Mouse (Mus musculus) liver, embryonic 16.5 days (tissue): Measurements from ENCODE around the gene Dock2. TPM values are rescaled to one million over a fixed set of nuclear protein-coding genes. Genes with fewer than 3 reads are reported as not detected.

Experiments used
- ATAC-seq: fragments of 200-750 bp; cut with Nextera tagmentation; 2 replicates; pipeline ENCODE4 v1.8.0; 2017; ENCODE audit warnings: low read depth, mild to moderate bottlenecking, moderate number of reproducible peaks, moderate library complexity
- H3K27ac ChIP-seq: fragments of 300-500 bp; sonication (generic); 2 replicates; pipeline ENCODE4 v1.5.1; 2014; ENCODE audit warnings: mild to moderate bottlenecking, low read length
- H3K27me3 ChIP-seq: fragments of 300-500 bp; sonication (generic); 2 replicates; pipeline ENCODE4 v1.6.1; 2014; ENCODE audit warnings: low read depth, low read length, mixed read lengths; ENCODE audit not compliant: control insufficient read depth, insufficient read depth
- H3K36me3 ChIP-seq: fragments of 300-500 bp; sonication (generic); 2 replicates; pipeline ENCODE4 v1.6.1; 2014; ENCODE audit warnings: mild to moderate bottlenecking; ENCODE audit not compliant: control insufficient read depth, insufficient read depth
- H3K4me1 ChIP-seq: fragments of 300-500 bp; sonication (generic); 2 replicates; pipeline ENCODE4 v1.6.1; 2014; ENCODE audit warnings: low read depth, low read length, mixed read lengths; ENCODE audit not compliant: control insufficient read depth
- H3K4me2 ChIP-seq: fragments of 300-500 bp; sonication (generic); 2 replicates; pipeline ENCODE4 v1.6.1; 2014; ENCODE audit warnings: low read depth, low read length, mixed read lengths
- H3K4me3 ChIP-seq: fragments of 300-500 bp; sonication (generic); 2 replicates; pipeline ENCODE4 v1.5.1; 2014; ENCODE audit warnings: low read depth, mild to moderate bottlenecking, low read length
- H3K9ac ChIP-seq: fragments of 300-500 bp; sonication (generic); 2 replicates; pipeline ENCODE4 v1.6.1; 2014; ENCODE audit warnings: low read depth, low read length
- H3K9me3 ChIP-seq: fragments of 300-500 bp; sonication (generic); replicated peaks from 2 replicates; pipeline ENCODE4 v1.6.1; 2016; ENCODE audit warnings: low read length; ENCODE audit not compliant: control insufficient read depth
- WGBS: fragments of 180-500 bp; shearing (Covaris S2); extraction: QIAGEN DNeasy Blood & Tissue Kit; methylation state at CpG from one replicate; pipeline ENCODE4 v1.1.7; 2014; ENCODE audit not compliant: insufficient replicate concordance; 5-methylcytosine and 5-hydroxymethylcytosine counted together
- polyA plus RNA-seq: library from polyadenylated mRNA; unstranded; fragments of >200 nt; fragmentation: Nextera tagmentation; extraction: Ambion mirVana; gene quantifications from 2 replicates; pipeline ENCODE4 v1.2.1, GENCODE M21; 2015

The Dock2 gene
- polyA plus RNA-seq, 1 experiment from 2014 or later = 5.3 TPM

DNA sequence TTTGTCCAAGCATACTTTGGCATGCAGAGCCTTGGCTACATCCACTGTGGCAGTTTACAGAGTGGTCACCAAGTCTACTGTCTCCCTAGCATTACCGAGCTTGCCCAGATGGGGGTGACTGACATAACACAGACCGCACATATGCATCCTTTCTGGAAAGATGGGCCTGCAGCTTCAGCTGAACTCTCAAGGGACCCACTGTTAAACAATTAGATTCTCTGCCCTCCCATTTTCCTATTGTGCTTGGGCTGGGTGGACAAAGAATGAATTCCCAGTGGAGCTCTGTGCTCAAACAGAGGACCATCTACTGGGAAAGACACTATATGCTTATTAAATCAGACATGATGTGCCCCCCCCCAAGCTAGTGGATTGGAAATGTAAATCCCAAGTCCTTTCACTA is 9.1 kb downstream of the Dock2 start:
- Histone ChIP-seq H3K27me3 (no peaks in the 10 kb centered on the region), H3K9me3 (no peaks in the 10 kb centered on the region), H3K27ac (no peak overlapping the region), H3K36me3 (no peaks in the 10 kb centered on the region), H3K4me2 (no peak overlapping the region), H3K4me3 (no peak overlapping the region), H3K9ac (no peak overlapping the region), H3K4me1 (no peaks in the 10 kb centered on the region; the same call in 1 of the 2 replicates)
- 63% methylated on average over 2 of the region's 2 CpGs for WGBS
- no peak for ATAC-seq

DNA sequence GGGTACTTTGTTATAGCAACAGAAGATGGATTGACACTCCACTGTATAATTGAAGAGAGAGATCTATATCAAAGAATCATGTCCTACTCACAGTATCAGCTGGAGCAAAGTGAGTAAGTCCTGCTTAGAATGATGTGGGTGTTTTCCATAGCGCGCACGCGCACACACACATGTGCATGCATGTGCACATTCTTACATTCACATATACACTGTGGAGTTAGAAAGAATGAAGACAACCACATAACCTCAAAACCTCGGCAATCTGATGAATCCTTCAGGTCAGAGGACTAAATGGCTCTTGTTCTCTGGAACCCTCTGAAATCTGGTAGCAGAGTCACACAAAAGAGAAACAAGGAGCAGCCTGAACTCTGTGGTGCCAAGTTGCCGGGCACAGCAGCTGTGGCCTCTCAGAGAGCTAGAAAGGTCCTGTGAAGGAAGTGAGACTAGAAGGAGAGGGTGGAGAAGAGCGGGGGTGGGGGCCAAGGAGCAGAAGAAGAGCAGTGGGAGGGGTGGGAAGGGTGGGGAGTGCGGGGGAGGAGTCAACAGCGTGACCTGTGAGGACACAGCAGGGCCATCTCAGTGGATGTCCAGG is 10.3 kb downstream of the Dock2 start:
- Histone ChIP-seq H3K9ac (no peak overlapping the region), H3K27me3 (no peaks in the 10 kb centered on the region), H3K4me1 (no peaks in the 10 kb centered on the region; the same call in 1 of the 2 replicates), H3K9me3 (no peaks in the 10 kb centered on the region), H3K36me3 (no peaks in the 10 kb centered on the region), H3K27ac (no peak overlapping the region), H3K4me3 (no peak overlapping the region), H3K4me2 (no peak overlapping the region)
- no peak for ATAC-seq
- WGBS = 68% methylated on average over 9 of the region's 9 CpGs

DNA sequence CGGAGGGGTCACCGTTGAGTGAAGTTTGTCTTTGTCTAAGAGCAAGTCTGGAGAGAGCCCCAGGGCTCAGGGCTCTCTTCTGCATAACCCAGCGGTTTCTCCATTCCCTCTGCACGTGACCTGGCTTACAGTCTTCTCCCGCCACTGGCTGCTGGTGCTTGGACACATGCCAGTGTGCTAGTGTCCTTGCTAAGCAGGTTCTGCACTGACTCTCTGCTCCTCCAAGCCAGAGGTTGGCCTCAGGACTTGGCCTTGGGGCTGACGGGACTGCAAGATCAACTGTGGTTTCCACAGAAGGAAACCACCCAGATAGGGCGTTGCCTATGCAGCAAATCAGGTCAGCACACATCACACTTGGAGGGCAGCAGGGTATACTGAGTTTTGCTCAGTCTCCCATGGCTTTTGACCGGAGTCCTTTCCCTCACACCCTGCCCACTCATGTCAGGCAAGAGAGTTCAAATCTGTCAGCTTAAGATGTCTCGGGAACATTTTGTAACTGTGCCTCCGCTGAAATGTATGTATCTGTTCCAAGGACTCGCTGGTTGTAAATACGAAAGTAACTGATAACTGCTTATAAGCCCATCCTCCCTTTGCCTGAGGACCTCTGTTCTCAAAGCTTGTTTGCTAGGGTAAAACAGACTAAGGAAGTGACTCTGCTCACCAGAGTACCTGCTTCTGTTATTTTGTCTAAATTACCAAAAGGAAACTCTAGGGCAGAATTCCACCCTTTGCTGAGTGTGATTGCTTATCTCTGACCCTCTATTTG is 12.3 kb downstream of the Dock2 start:
- H3K4me2 ChIP-seq = no peak overlapping the region
- 21% methylated on average over 12 of the region's 12 CpGs for WGBS
- ATAC-seq = peak; percentile 37; the same call in 1 of the 2 replicates
- H3K9ac ChIP-seq = no peak overlapping the region
- no peaks in the 10 kb centered on the region for H3K36me3 ChIP-seq
- no peaks in the 10 kb centered on the region; the same call in 1 of the 2 replicates for H3K4me1 ChIP-seq
- no peak overlapping the region for H3K27ac ChIP-seq
- no peaks in the 10 kb centered on the region for H3K27me3 ChIP-seq
- H3K4me3 ChIP-seq = no peak overlapping the region
- no peaks in the 10 kb centered on the region for H3K9me3 ChIP-seq

DNA sequence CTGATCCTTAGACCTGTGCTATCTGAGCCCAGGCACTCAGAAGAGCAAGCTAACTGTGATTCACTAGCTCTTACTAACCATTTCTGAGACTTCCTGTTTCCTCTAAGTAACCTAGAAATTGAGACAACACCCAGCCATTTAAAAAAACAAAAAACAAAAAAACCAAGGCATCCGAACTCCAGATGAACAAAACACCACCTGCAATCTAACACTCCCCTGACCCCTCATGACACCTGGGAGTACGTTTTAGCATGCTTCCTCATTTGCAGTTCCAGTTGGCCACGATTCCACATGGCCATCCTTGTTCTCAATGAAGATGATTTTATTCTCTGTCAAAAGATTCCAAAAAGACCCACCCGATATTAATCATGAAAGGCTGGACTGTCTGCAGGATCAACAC is 13.0 kb downstream of the Dock2 start:
- no peak overlapping the region for H3K4me3 ChIP-seq
- no peak for ATAC-seq
- WGBS = 35% methylated on average over 4 of the region's 4 CpGs
- no peaks in the 10 kb centered on the region for H3K27me3 ChIP-seq
- H3K36me3 ChIP-seq = no peaks in the 10 kb centered on the region
- H3K4me2 ChIP-seq = no peak overlapping the region
- H3K9ac ChIP-seq = no peak overlapping the region
- no peak overlapping the region for H3K27ac ChIP-seq
- no peaks in the 10 kb centered on the region for H3K9me3 ChIP-seq
- no peaks in the 10 kb centered on the region; the same call in 1 of the 2 replicates for H3K4me1 ChIP-seq

DNA sequence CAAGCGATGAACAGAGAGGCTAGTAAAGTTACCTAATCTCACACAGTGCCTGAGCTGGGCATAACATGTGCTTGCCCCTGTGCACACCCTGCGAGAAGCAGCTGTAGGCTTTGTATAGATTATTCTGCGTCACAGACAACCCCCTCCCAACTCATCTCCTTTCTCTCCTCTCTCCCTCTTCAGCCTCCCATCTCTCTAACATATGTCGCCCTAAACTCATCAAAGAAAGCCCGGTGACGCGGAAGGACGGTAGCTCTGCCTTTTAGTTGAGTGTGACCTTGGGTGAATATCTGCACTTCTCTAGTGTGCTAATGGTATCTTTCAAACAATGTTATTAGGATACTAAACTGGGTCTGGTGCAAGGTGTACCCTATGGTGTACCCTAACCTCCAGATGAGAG is 13.7 kb downstream of the Dock2 start:
- Histone ChIP-seq H3K27ac (no peak overlapping the region), H3K36me3 (no peaks in the 10 kb centered on the region), H3K4me3 (no peak overlapping the region), H3K9me3 (no peaks in the 10 kb centered on the region), H3K4me1 (no peaks in the 10 kb centered on the region; the same call in 1 of the 2 replicates), H3K27me3 (no peaks in the 10 kb centered on the region), H3K9ac (no peak overlapping the region), H3K4me2 (no peak overlapping the region)
- WGBS = 84% methylated on average over 8 of the region's 8 CpGs
- ATAC-seq = no peak

DNA sequence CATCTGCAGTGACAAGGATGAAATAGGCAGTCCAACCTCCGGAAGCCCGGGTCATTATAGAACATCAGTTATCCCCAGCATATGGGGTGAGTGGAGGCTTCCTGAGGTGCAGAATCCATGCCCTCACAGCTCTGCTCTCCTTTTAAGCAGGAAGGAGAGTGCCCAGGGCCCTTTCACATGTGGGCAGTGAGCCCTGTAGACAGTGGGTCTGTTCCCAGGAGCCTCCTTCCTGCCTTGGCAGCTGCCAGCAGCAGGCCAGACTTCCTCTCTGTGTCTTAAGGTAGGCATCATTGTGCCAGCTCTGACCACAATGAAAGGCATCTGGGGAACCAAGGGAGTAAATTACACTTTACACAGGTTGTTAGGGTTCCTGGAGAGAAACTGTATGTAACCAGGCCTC is 14.3 kb downstream of the Dock2 start:
- ATAC-seq = no peak
- Histone ChIP-seq H3K36me3 (no peaks in the 10 kb centered on the region), H3K27me3 (no peaks in the 10 kb centered on the region), H3K9me3 (no peaks in the 10 kb centered on the region), H3K9ac (no peak overlapping the region), H3K27ac (no peak overlapping the region), H3K4me1 (no peaks in the 10 kb centered on the region; the same call in 1 of the 2 replicates), H3K4me2 (no peak overlapping the region), H3K4me3 (no peak overlapping the region)
- 76% methylated on average over 2 of the region's 2 CpGs for WGBS

DNA sequence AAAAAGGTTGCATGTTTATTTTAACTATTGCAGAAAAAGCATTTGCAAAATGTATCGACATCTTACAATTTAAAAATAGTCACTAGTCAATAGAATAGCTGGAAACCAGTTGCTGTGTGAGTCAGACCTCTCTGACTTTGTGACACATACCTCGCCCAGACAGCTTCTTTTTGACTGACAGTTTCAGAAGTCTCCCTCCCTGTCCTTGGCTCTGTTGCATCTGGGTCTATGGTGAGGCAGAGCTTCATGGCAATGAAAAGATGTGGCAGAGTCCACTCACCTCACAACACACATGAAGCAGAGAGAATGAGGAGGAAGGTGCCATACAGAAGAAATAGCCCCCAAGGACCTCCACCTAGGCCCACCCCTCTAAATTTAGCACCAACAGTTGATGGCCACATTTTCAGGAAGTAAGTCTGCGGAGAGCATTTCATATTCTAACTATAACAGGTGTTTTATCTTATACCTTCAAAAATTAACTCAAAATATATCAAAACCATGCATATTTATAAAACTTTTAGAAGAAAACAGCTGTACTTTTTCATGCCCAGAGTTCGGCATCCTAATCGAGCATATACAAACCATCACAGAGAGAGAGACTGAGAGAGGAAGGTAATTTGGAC is 19.8 kb downstream of the Dock2 start:
- no peaks in the 10 kb centered on the region for H3K27me3 ChIP-seq
- H3K36me3 ChIP-seq = no peaks in the 10 kb centered on the region
- ATAC-seq = no peak
- no peaks in the 10 kb centered on the region for H3K9me3 ChIP-seq
- no peak overlapping the region for H3K4me2 ChIP-seq
- no peaks in the 10 kb centered on the region for H3K4me1 ChIP-seq
- WGBS = 49% methylated on average over 5 of the region's 5 CpGs
- no peak overlapping the region for H3K4me3 ChIP-seq
- H3K9ac ChIP-seq = no peak overlapping the region
- H3K27ac ChIP-seq = no peak overlapping the region

DNA sequence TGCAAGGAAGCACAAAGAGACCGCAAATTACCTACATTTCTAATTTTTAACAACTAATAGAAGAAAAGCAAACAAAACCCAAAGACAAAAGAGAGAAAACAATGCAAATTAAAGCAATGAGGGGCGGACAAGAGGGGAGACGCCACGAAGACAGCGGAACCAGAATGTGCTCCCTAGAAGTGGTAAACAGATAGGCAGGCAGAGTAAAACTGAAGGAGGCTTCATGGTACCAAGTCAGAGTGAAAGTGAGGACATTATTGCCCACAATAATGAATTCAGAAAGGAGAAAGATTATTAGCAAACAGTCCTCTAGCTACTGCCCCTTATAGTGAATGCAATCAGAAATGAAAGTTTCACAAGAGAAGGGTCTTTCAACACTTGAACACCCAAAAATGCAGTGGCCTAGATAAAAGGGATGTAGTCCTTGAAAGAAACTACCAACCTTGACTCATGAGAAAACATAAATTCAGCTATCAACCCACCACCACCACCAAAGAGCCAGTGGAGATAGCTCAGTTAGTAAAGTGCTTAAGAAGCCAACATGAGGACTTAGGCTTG is 21.0 kb downstream of the Dock2 start:
- WGBS = 72% methylated on average over 5 of the region's 5 CpGs
- Histone ChIP-seq H3K4me3 (no peak overlapping the region), H3K4me1 (no peaks in the 10 kb centered on the region), H3K9ac (no peak overlapping the region), H3K36me3 (no peaks in the 10 kb centered on the region), H3K9me3 (no peaks in the 10 kb centered on the region), H3K4me2 (no peak overlapping the region), H3K27ac (no peak overlapping the region), H3K27me3 (no peaks in the 10 kb centered on the region)
- ATAC-seq = no peak

DNA sequence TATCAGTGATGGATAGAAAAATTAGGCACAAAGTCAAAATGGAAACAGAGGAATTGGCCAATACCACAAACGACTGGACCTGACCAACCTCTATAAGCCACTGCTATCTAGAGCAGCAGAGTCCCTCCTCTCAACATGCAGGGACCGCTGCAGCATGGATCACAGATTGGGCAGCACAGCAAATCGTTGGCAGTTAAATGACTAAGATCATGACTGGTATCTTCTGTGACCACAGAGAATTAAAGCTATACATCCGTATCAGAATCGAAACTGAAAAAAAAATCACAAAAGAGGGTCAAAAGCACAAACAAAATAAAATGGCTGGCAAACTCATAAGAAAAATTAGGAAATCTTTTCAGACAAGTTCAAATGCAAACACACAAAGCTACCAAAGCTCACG is 21.6 kb downstream of the Dock2 start:
- no peaks in the 10 kb centered on the region for H3K27me3 ChIP-seq
- H3K9me3 ChIP-seq = no peaks in the 10 kb centered on the region
- no peak for ATAC-seq
- H3K4me3 ChIP-seq = no peak overlapping the region
- 54% methylated on average over 6 of the region's 6 CpGs for WGBS
- no peaks in the 10 kb centered on the region for H3K36me3 ChIP-seq
- no peaks in the 10 kb centered on the region for H3K4me1 ChIP-seq
- H3K27ac ChIP-seq = no peak overlapping the region
- H3K4me2 ChIP-seq = no peak overlapping the region
- no peak overlapping the region for H3K9ac ChIP-seq
